Mouse (Mus musculus): ENCODE results near the gene Gga2.

GRCm38 (mm10) chr7:122012949-122013348, 8.1 kb downstream of the Gga2 start:
- TF ChIP-seq CTCF (IDR thresholded peaks at IDR 0.05; ENCODE audit: low read depth, low read length), result no peak
- no peak for TF ChIP-seq POLR2AphosphoS5 (IDR thresholded peaks at IDR 0.05; ENCODE audit: insufficient replicate concordance, low read depth, low read length)
- no peak for TF ChIP-seq GATA1 (IDR thresholded peaks at IDR 0.05; ENCODE audit: borderline replicate concordance, low read length)
- 0 out of 2 replicates have a peak, but pooled peaks have one; percentile 6 for TF ChIP-seq TAL1 (conservative IDR thresholded peaks at IDR 0.05; ENCODE audit: low read depth, low read length)
